Mouse (Mus musculus): ENCODE results near the gene Pxylp1.

DNA sequence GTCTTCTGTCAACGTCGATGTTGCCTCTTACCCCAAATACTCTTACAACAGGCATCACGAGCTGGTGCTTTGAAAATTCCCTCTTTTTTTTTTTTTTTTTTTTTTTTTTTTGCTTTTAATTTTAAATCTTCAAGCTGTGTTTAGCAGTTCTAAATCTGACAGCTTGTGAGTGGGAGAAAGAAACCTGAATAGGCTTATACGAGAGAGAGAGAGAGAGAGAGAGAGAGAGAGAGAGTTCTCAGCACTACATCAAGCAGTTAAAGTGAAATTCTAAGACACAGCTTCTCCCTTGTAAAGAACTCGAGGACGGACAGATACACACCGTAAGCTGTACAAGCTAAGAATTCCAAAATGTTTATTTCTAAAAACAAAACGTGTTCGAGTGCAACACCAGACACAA is 69.5 kb downstream of the Pxylp1 start:
- no peak for TF ChIP-seq POLR2A (IDR thresholded peaks at IDR 0.05; ENCODE audit: borderline replicate concordance, control insufficient read depth, low read depth, low read length)
- TF ChIP-seq CTCF (IDR thresholded peaks at IDR 0.05; ENCODE audit: control insufficient read depth, insufficient read depth, low read length) = no peak

Data from bone marrow, adult 2 months (tissue).